Mouse (Mus musculus) liver, embryonic 14.5 days (tissue): Measurements from ENCODE around the gene Szt2. TPM values are rescaled to one million over a fixed set of nuclear protein-coding genes. Genes with fewer than 3 reads are reported as not detected.
A peak's percentile ranks its signal among the peaks of the same experiment; 100 is the strongest.

Experiments used
- ATAC-seq: fragments of 200-750 bp; cut with Nextera tagmentation; 2 replicates; pipeline ENCODE4 v1.8.0; 2017; ENCODE audit warnings: moderate number of reproducible peaks, mild to moderate bottlenecking, moderate library complexity; ENCODE audit not compliant: insufficient read depth
- DNase-seq, 3 experiments: peaks; one replicate each; pipeline ENCODE4 v3.0.0-alpha.2; 2012 to 2013; ENCODE audit warnings: low read depth in 3 of 3, low spot score in 3 of 3
- H3K27ac ChIP-seq: fragments of 300-500 bp; sonication (generic); 2 replicates; pipeline ENCODE4 v1.5.1; 2014; ENCODE audit warnings: moderate library complexity, mild to moderate bottlenecking, control low read depth, inconsistent platforms
- H3K27me3 ChIP-seq: fragments of 300-500 bp; sonication (generic); 2 replicates; pipeline ENCODE4 v1.6.1; 2014; ENCODE audit warnings: mild to moderate bottlenecking, low read length, moderate library complexity; ENCODE audit not compliant: control insufficient read depth, insufficient read depth
- H3K36me3 ChIP-seq: fragments of 300-500 bp; sonication (generic); replicated peaks from 2 replicates; pipeline ENCODE4 v1.6.1; 2014; ENCODE audit warnings: low read depth; ENCODE audit not compliant: control insufficient read depth, insufficient read depth
- H3K4me1 ChIP-seq, 2 experiments: fragments of 200-500 bp in 1 of 2; fragments of 300-500 bp in 1 of 2; sonication (generic) in 1 of 2; replicated peaks; 2 replicates each; pipeline ENCODE4 v1.6.1; 2012 to 2014; ENCODE audit warnings: antibody characterized with exemption in 1 of 2, inconsistent platforms in 1 of 2, low read length in 1 of 2; ENCODE audit not compliant: control insufficient read depth in 2 of 2, insufficient read depth in 2 of 2
- H3K4me2 ChIP-seq: fragments of 300-500 bp; sonication (generic); 2 replicates; pipeline ENCODE4 v1.6.1; 2014; ENCODE audit warnings: low read depth, mild to moderate bottlenecking, control low read depth, moderate library complexity
- H3K4me3 ChIP-seq, 2 experiments: fragments of 200-500 bp in 1 of 2; fragments of 300-500 bp in 1 of 2; sonication (generic) in 1 of 2; 2 replicates each; pipeline ENCODE4 v1.5.1; 2012 to 2014; ENCODE audit warnings: low read depth in 2 of 2, low read length in 2 of 2, mild to moderate bottlenecking in 2 of 2, control low read depth in 1 of 2, inconsistent platforms in 1 of 2, moderate library complexity in 1 of 2; ENCODE audit not compliant: insufficient read depth in 1 of 2
- H3K9ac ChIP-seq: fragments of 300-500 bp; sonication (generic); replicated peaks from 2 replicates; pipeline ENCODE4 v1.6.1; 2014; ENCODE audit warnings: mild to moderate bottlenecking, control low read depth, moderate library complexity
- H3K9me3 ChIP-seq: fragments of 300-500 bp; sonication (generic); 2 replicates; pipeline ENCODE4 v1.6.1; 2016; ENCODE audit warnings: low read length, mixed read lengths; ENCODE audit not compliant: control insufficient read depth
- CTCF ChIP-seq: IDR thresholded peaks from 2 replicates; pipeline ENCODE4 v1.5.1; 2016; ENCODE audit warnings: antibody characterized with exemption, low read depth, control low read depth
- EP300 ChIP-seq: IDR thresholded peaks from 2 replicates; pipeline ENCODE4 v1.6.1; 2016; ENCODE audit warnings: antibody characterized with exemption, low read depth
- WGBS: fragments of 180-500 bp; shearing (Covaris S2); extraction: QIAGEN DNeasy Blood & Tissue Kit; methylation state at CpG from one replicate; pipeline ENCODE4 v1.1.7; 2014; ENCODE audit not compliant: insufficient replicate concordance; 5-methylcytosine and 5-hydroxymethylcytosine counted together
- polyA plus RNA-seq, 2 experiments: library from polyadenylated mRNA; depleted of rRNA in 1 of 2; stranded (reverse) in 1 of 2; unstranded in 1 of 2; fragments of >200 nt; fragmentation: Nextera tagmentation in 1 of 2; extraction: Ambion mirVana in 1 of 2; gene quantifications; 2 replicates each; pipeline versions ENCODE4 v1.2.1 to v1.2.3; 2012 to 2014

Szt2 gene
- polyA plus RNA-seq, 2 experiments: 2.6 to 5.9 TPM

GRCm38 (mm10) chr4:118364641-118365040 lies 44.4 kb downstream of the Szt2 start:
- DNase-seq (no peak), ATAC-seq (no peak)
- Histone ChIP-seq H3K4me2 (no peak overlapping the region), H3K9ac (no peak overlapping the region), H3K4me1 (peaks cover 6 to 8% of the 10 kb centered on the region in 2 experiments), H3K4me3 (no peak overlapping the region), H3K27ac (no peak overlapping the region), H3K27me3 (no peaks in the 10 kb centered on the region), H3K36me3 (peaks cover 9% of the 10 kb centered on the region), H3K9me3 (no peaks in the 10 kb centered on the region)
- 80% methylated on average over 13 of the region's 13 CpGs for WGBS
- TF ChIP-seq CTCF (no peak), EP300 (no peak)

- H3K27ac ChIP-seq: no peak overlapping the region
- H3K27me3 ChIP-seq: no peaks in the 10 kb centered on the region
- H3K9me3 ChIP-seq: no peaks in the 10 kb centered on the region
- H3K9ac ChIP-seq: no peak overlapping the region
- DNase-seq: no peak
- H3K36me3 ChIP-seq: peaks cover 9% of the 10 kb centered on the region
- peaks cover 9 to 12% of the 10 kb centered on the region in 2 experiments for H3K4me1 ChIP-seq
- no peak overlapping the region for H3K4me2 ChIP-seq
- ATAC-seq: no peak
- WGBS: 86% methylated on average over 3 of the region's 3 CpGs
- no peak for TF ChIP-seq EP300
- no peak for TF ChIP-seq CTCF
- no peak overlapping the region for H3K4me3 ChIP-seq
Measured at GRCm38 (mm10) chr4:118363985-118364384, 45.1 kb downstream of the Szt2 start.

- no peak for ATAC-seq
- Histone ChIP-seq H3K27me3 (no peaks in the 10 kb centered on the region), H3K9ac (no peak overlapping the region), H3K27ac (no peak overlapping the region), H3K4me1 (peaks cover 9 to 12% of the 10 kb centered on the region in 2 experiments), H3K9me3 (no peaks in the 10 kb centered on the region), H3K4me3 (no peak overlapping the region), H3K36me3 (peaks cover 9% of the 10 kb centered on the region), H3K4me2 (no peak overlapping the region)
- 81% methylated on average over 6 of the region's 6 CpGs for WGBS
- no peak for DNase-seq
- no peak for TF ChIP-seq EP300
- TF ChIP-seq CTCF: no peak
Measured at GRCm38 (mm10) chr4:118362879-118363278, 46.2 kb downstream of the Szt2 start.

GRCm38 (mm10) chr4:118361451-118361850 lies 47.6 kb downstream of the Szt2 start:
- no peak overlapping the region for H3K9ac ChIP-seq
- ATAC-seq (no peak), DNase-seq (no peak)
- H3K27ac ChIP-seq: no peak overlapping the region
- peaks cover 9 to 12% of the 10 kb centered on the region in 2 experiments for H3K4me1 ChIP-seq
- H3K4me2 ChIP-seq: no peak overlapping the region
- no peaks in the 10 kb centered on the region for H3K9me3 ChIP-seq
- H3K27me3 ChIP-seq: no peaks in the 10 kb centered on the region
- 83% methylated on average over 5 of the region's 5 CpGs for WGBS
- H3K36me3 ChIP-seq: peaks cover 9% of the 10 kb centered on the region
- H3K4me3 ChIP-seq: no peak overlapping the region
- no peak for TF ChIP-seq CTCF
- TF ChIP-seq EP300: no peak

GRCm38 (mm10) chr4:118359896-118360720 lies 49.0 kb downstream of the Szt2 start:
- Histone ChIP-seq H3K9me3 (no peaks in the 10 kb centered on the region), H3K4me3 (peak overlapping the region; percentile 69 to 70), H3K4me2 (peak overlapping the region; percentile 95), H3K27me3 (no peaks in the 10 kb centered on the region), H3K36me3 (peaks cover 9% of the 10 kb centered on the region), H3K9ac (peak overlapping the region; percentile 74), H3K4me1 (peaks cover 9 to 12% of the 10 kb centered on the region in 2 experiments), H3K27ac (no peak overlapping the region)
- ATAC-seq: peak; percentile 62
- peak; percentile 30 to 45 (median 32) for DNase-seq
- no peak for TF ChIP-seq EP300
- no peak for TF ChIP-seq CTCF
- WGBS: under 1% methylated on average over 54 of the region's 54 CpGs
